Mouse (Mus musculus) heart, adult 2 months (tissue): ENCODE measurements at regions not wholly inside any gene's neighbourhood (a gene's known extent, or its start where the extent isn't known, plus 50 kb on each side); places are given as distances from the start of the nearest gene placed in this dataset.

Experiments
- CTCF ChIP-seq: fragments of 200-600 bp; IDR thresholded peaks from 2 replicates; pipeline ENCODE4 v1.8.1; 2022; ENCODE audit warnings: antibody characterized with exemption, mild to moderate bottlenecking, moderate library complexity
- POLR2A ChIP-seq: fragments of 200-500 bp; IDR thresholded peaks from 2 replicates; pipeline ENCODE4 v1.6.1; 2011; ENCODE audit warnings: mild to moderate bottlenecking, low read depth, low read length, control low read depth; ENCODE audit not compliant: insufficient read depth

DNA sequence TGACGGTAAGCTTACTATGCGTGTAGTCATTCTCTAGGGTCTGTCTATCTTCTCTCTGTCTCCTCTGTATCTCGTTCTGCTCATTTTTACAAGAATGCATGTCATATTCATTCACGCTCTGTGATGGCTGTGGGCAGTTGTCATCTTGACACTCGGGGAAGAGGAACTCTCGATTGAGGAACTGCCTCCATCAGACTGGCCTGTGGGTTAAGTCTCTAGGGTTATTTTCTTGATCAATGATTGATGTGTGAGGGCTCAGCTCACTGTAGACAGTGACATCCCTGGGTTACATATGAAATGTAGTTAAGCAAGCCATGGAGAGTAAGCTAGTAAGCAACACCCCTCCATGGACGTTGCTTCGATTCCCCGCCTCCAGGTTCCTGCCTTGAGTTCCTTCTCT lies 178.0 kb upstream of the Rreb1 start:
- no peak for TF ChIP-seq POLR2A
- no peak for TF ChIP-seq CTCF
